Mouse (Mus musculus): ENCODE data around the gene Arid1b.

The Arid1b gene

GRCm38 (mm10) chr17:4993840-4994503, at the start of gene Arid1b:
TSS of gene Arid1b (plus strand) at chr17:4994332.
- DNase-seq (ENCODE audit: low spot score in 2 of 2), result peak in 1 of 2 experiments; percentile 67

GRCm38 (mm10) chr17:4945311-4945751, 48.8 kb upstream of the Arid1b start:
- DNase-seq (ENCODE audit: low spot score in 2 of 2), result no peak

- no peak for DNase-seq (ENCODE audit: low spot score in 2 of 2)
These were observed 48.2 kb upstream of the Arid1b start for GRCm38 (mm10) chr17:4945871-4946331.

DNA sequence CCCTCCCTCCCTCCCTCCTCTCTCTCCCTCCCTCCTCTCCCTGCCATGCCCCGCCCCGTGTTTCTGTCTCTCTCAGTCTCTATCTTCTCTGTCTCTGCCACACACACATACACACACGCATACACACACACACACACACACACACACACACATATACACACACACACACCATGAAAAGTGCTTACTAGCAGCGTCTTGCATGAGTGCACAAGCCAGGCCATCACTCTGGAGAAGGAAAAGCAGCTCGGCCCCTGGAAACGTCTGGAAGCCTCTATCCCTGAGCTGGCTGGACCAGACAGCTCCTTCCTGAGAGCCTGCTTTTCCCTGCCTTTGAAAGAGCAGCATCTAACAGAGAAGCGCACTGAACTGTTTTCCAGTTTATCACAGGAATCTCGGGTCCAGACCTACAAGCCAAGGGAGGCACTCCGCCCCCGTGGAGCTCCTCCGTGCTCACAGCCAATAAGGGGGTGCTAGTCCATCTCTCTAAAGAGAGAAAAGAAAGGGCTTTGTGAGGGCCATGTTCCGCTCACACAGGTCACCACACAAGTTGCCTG, 47.6 kb upstream of the Arid1b start:
- no peak for DNase-seq (ENCODE audit: low spot score in 2 of 2)

DNA sequence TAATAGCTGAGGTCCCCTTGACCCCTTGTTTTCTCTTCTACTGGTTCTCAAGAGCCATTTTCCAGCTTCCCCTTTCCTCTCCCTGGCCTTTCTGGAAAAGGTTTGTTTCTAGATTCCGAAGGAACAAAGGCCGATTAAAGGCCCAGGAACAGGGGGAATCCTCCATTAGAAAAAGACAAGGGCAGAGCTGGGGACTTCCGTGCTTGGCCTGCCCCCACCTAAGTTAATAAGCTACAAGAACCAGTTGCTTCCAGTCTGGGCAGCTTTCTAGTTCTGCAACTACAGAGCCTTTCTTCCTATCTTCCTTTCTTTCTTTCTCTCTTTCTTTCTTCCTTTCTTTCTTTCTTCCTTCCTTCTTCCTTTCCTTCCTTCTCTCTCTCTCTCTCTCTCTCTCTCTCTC, 47.1 kb upstream of the Arid1b start:
- DNase-seq (ENCODE audit: low spot score in 2 of 2), result no peak

GRCm38 (mm10) chr17:4947439-4947838, 46.7 kb upstream of the Arid1b start:
- DNase-seq (ENCODE audit: low spot score in 2 of 2), result no peak

GRCm38 (mm10) chr17:4948501-4948900, 45.6 kb upstream of the Arid1b start:
- DNase-seq (ENCODE audit: low spot score in 2 of 2), result no peak

DNA sequence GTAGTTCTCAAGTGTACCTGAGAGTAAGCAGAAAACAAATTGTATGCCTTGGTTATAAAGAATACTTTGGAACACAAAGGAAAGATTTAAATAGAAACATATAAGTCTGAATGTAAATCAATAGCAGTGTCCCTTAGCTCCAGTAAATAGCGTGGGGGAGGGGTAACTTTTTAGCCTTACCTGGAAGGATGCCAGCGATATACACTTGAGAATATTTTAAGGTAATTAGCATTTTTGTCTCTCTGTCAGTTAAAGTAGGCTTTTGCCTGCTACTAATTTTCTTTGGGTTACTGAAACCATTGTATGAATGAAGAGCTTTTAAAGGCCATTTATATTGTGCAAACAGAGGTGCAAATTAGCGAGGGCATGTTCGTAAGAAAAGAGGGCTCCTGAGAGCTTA, 39.7 kb upstream of the Arid1b start:
- no peak for DNase-seq (ENCODE audit: low spot score in 2 of 2)

DNA sequence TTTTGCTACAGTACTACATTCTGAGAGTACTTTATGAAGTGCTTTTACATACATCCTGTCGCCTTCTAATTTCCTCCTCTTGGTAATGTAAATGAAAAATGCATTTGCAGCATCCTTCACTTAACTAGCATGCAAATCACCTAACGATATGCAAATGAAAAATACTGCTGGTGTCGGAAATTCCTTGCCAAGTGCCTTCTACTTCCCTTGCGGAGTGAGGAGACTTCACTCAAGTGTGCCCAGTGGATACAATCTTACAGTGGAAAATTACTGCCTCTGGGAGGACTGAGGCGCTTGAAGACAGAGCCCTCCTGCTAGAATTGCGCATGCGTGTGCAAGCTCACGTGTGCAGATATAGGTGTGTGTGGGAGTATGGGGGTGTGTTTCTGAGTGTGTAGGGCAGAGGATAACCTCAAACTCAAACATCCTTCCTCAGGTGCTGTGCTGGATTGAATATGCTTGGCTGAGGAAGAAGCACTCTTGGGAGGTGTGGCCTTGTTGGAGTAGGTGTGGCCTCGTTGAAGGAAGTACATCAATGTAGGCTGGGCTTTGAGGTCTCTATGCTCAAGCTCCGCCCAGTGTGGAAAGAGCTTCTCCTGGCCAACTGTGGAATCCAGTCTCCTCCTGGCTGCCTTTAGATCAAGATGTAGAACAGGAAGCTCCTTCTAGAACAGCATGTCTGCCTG, 29.8 kb upstream of the Arid1b start:
- no peak for DNase-seq (ENCODE audit: low spot score in 2 of 2)

DNA sequence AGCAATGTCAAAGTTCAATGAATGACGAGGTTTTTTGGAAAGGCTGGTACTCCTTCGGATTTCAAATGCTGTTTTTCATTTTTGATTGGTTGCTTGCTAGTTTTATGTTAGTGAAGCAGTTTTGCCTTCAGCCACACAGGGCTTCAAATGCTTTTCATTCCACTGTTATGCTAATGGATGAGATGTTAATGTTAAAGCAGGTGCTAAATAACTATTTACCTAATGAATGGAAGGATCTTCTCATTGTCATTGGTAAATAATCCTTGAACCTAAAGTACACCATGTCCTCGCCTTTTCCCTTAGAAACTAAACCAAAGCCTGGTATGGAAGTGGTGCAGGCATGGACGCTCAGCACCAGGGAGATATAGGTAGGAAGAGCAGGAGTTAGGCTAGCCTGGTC, 26.9 kb upstream of the Arid1b start:
- DNase-seq (ENCODE audit: low spot score in 2 of 2), result no peak

- DNase-seq (ENCODE audit: low spot score in 2 of 2), result no peak
These were observed 26.1 kb upstream of the Arid1b start for GRCm38 (mm10) chr17:4968035-4968434.

GRCm38 (mm10) chr17:4968878-4969277, 25.3 kb upstream of the Arid1b start:
- no peak for DNase-seq (ENCODE audit: low spot score in 2 of 2)

- DNase-seq (ENCODE audit: low spot score in 2 of 2), result no peak
These were observed 21.9 kb upstream of the Arid1b start for GRCm38 (mm10) chr17:4972261-4972660.

- DNase-seq (ENCODE audit: low spot score in 2 of 2), result no peak
These were observed 19.4 kb upstream of the Arid1b start for GRCm38 (mm10) chr17:4974736-4975135.

GRCm38 (mm10) chr17:4980151-4980550, 14.0 kb upstream of the Arid1b start:
- no peak for DNase-seq (ENCODE audit: low spot score in 2 of 2)

- DNase-seq (ENCODE audit: low spot score in 2 of 2), result no peak
These were observed 11.3 kb upstream of the Arid1b start for GRCm38 (mm10) chr17:4982819-4983218.

GRCm38 (mm10) chr17:4984691-4985090, 9.4 kb upstream of the Arid1b start:
- DNase-seq (ENCODE audit: low spot score in 2 of 2), result no peak

- no peak for DNase-seq (ENCODE audit: low spot score in 2 of 2)
These were observed 3.1 kb upstream of the Arid1b start for GRCm38 (mm10) chr17:4990911-4991560.

GRCm38 (mm10) chr17:4991600-4991999, 2.5 kb upstream of the Arid1b start:
- DNase-seq (ENCODE audit: low spot score in 2 of 2), result no peak

GRCm38 (mm10) chr17:4993497-4993839, 664 bp upstream of the Arid1b start:
- no peak for DNase-seq (ENCODE audit: low spot score in 2 of 2)

DNA sequence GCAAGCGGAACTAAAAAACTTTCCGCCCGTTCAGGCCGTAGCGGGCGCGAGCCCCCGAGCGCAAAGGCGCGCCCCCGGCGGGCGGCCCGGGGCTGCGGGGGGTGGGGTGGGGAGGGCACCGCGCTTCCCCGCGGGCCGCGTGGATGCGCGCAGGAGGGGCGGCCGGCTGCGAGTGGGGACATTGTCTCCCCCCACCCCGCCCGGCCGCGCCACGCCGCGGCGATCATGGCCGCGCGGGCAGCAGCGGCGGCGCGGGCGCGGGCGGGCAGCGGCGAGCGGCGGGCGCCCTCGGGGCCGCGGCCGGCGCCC, 326 bp downstream of the Arid1b start:
- DNase-seq (ENCODE audit: low spot score in 2 of 2), result no peak

- DNase-seq (ENCODE audit: low spot score in 2 of 2), result peak; percentile 53 to 58
These were observed 855 bp downstream of the Arid1b start for GRCm38 (mm10) chr17:4994813-4995560.

Data from frontal cortex, postnatal 25 days (tissue).